Mouse (Mus musculus) heart, embryonic 14.5 days (tissue): ENCODE results near the gene Nebl. TPM values are rescaled to one million over a fixed set of nuclear protein-coding genes. Genes with fewer than 3 reads are reported as not detected.

Experiments used
- ATAC-seq: fragments of 200-750 bp; cut with Nextera tagmentation; 2 replicates; pipeline ENCODE4 v1.8.0; 2017; ENCODE audit warnings: low read depth, moderate TSS enrichment; ENCODE audit not compliant: insufficient number of reproducible peaks, insufficient read depth, low FRiP score
- H3K27ac ChIP-seq, 2 experiments: fragments of 200-500 bp in 1 of 2; fragments of 300-500 bp in 1 of 2; sonication (generic) in 1 of 2; replicated peaks in 1 of 2; 2 replicates each; pipeline ENCODE4 v1.5.1; 2012 to 2014; ENCODE audit warnings: low read depth in 2 of 2, low read length in 2 of 2, control low read depth in 1 of 2, mild to moderate bottlenecking in 1 of 2, mixed read lengths in 1 of 2; ENCODE audit not compliant: control insufficient read depth in 1 of 2, insufficient read depth in 1 of 2
- H3K27me3 ChIP-seq: fragments of 300-500 bp; sonication (generic); 2 replicates; pipeline ENCODE4 v1.6.1; 2014; ENCODE audit warnings: mild to moderate bottlenecking, low read length, control low read depth; ENCODE audit not compliant: control insufficient read depth, insufficient read depth
- H3K36me3 ChIP-seq: fragments of 300-500 bp; sonication (generic); 2 replicates; pipeline ENCODE4 v1.6.1; 2014; ENCODE audit warnings: mild to moderate bottlenecking, control low read depth, low read length, mixed read lengths; ENCODE audit not compliant: control insufficient read depth, insufficient read depth
- H3K4me1 ChIP-seq, 2 experiments: fragments of 200-500 bp in 1 of 2; fragments of 300-500 bp in 1 of 2; sonication (generic) in 1 of 2; 2 replicates each; pipeline ENCODE4 v1.6.1; 2012 to 2014; ENCODE audit warnings: low read length in 2 of 2, control low read depth in 1 of 2, mixed read lengths in 1 of 2; ENCODE audit not compliant: control insufficient read depth in 2 of 2, insufficient read depth in 2 of 2
- H3K4me2 ChIP-seq: fragments of 300-500 bp; sonication (generic); 2 replicates; pipeline ENCODE4 v1.6.1; 2014; ENCODE audit warnings: mild to moderate bottlenecking, low read length
- H3K4me3 ChIP-seq, 2 experiments: fragments of 200-500 bp in 1 of 2; fragments of 300-500 bp in 1 of 2; sonication (generic) in 1 of 2; 2 replicates each; pipeline ENCODE4 v1.5.1; 2012 to 2014; ENCODE audit warnings: low read length in 2 of 2, mild to moderate bottlenecking in 2 of 2, control low read depth in 1 of 2, low read depth in 1 of 2, moderate library complexity in 1 of 2; ENCODE audit not compliant: control insufficient read depth in 1 of 2, insufficient read depth in 1 of 2
- H3K9ac ChIP-seq: fragments of 300-500 bp; sonication (generic); 2 replicates; pipeline ENCODE4 v1.6.1; 2014; ENCODE audit warnings: mild to moderate bottlenecking, low read length
- H3K9me3 ChIP-seq: fragments of 300-500 bp; sonication (generic); 2 replicates; pipeline ENCODE4 v1.6.1; 2016; ENCODE audit warnings: low read length, control low read depth; ENCODE audit not compliant: control insufficient read depth
- WGBS: fragments of 180-500 bp; shearing (Covaris S2); extraction: QIAGEN DNeasy Blood & Tissue Kit; methylation state at CpG from one replicate; pipeline ENCODE4 v1.1.7; 2014; 5-methylcytosine and 5-hydroxymethylcytosine counted together
- polyA plus RNA-seq: library from polyadenylated mRNA; unstranded; fragments of >200 nt; fragmentation: Nextera tagmentation; extraction: Ambion mirVana; gene quantifications from 2 replicates; pipeline ENCODE4 v1.2.1, GENCODE M21; 2014

Nebl gene
- polyA plus RNA-seq, 1 experiment from 2014 or later: 364 TPM

- 68% methylated on average over 4 of the region's 4 CpGs for WGBS
- no peak overlapping the region for H3K4me3 ChIP-seq
- ATAC-seq: no peak
- no peaks in the 10 kb centered on the region for H3K27me3 ChIP-seq
- H3K9ac ChIP-seq: no peak overlapping the region
- no peak overlapping the region for H3K4me2 ChIP-seq
- no peaks in the 10 kb centered on the region for H3K36me3 ChIP-seq
- H3K4me1 ChIP-seq: no peaks in the 10 kb centered on the region
- no peaks in the 10 kb centered on the region; the same call in 1 of the 2 replicates for H3K9me3 ChIP-seq
- no peak overlapping the region for H3K27ac ChIP-seq
These were observed 127.7 kb downstream of the Nebl start for GRCm38 (mm10) chr2:17603573-17603972.

DNA sequence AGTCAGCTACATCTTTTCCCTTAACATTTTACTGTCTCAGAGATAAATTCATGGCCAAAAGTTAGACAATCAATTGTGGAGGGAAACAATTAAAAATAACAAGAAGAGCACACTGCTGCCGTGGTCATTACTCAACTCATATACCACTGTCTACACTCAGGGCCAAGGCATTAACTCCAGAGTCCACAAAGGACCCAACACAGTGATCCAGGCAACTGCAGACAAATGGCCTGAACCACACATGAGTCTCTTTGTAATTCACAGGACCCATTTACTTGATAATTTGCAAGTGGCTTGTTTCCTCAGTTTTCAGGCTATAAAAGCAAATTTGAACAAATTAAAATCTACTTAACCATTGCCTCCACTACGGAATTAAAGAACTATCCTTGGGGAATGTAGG, 130.6 kb downstream of the Nebl start:
- no peaks in the 10 kb centered on the region for H3K4me1 ChIP-seq
- ATAC-seq: no peak
- no peak overlapping the region for H3K27ac ChIP-seq
- no peaks in the 10 kb centered on the region; the same call in 1 of the 2 replicates for H3K9me3 ChIP-seq
- H3K4me2 ChIP-seq: no peak overlapping the region
- H3K4me3 ChIP-seq: no peak overlapping the region
- no peaks in the 10 kb centered on the region for H3K27me3 ChIP-seq
- WGBS: 90% methylated on average over 2 of the region's 2 CpGs
- no peaks in the 10 kb centered on the region for H3K36me3 ChIP-seq
- H3K9ac ChIP-seq: no peak overlapping the region

DNA sequence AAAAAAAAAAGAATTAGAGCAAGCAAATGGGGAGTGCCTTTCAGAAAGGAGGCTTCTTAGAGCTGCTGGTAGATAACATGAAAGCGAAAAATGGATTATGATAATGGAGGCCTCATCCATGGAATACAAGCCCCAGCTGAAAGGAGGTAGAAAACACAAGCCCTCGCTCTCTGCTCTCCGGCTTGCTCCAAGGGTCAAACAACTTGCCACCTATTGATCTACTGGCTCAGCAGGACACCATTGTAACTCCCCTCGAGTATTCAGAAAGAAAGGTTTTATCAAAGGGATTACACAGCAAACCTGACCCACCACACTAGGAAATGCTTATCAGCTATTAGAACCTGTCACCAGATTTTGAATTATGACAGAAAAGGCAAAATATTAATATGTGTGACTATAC, 131.4 kb downstream of the Nebl start:
- H3K4me1 ChIP-seq: no peaks in the 10 kb centered on the region
- H3K9me3 ChIP-seq: no peaks in the 10 kb centered on the region
- H3K4me2 ChIP-seq: no peak overlapping the region
- H3K9ac ChIP-seq: no peak overlapping the region
- no peak for ATAC-seq
- H3K36me3 ChIP-seq: no peaks in the 10 kb centered on the region
- no peaks in the 10 kb centered on the region for H3K27me3 ChIP-seq
- no peak overlapping the region for H3K4me3 ChIP-seq
- H3K27ac ChIP-seq: no peak overlapping the region
- 68% methylated on average over 4 of the region's 4 CpGs for WGBS

GRCm38 (mm10) chr2:17597932-17598331, 133.3 kb downstream of the Nebl start:
- no peaks in the 10 kb centered on the region for H3K27me3 ChIP-seq
- WGBS: 48% methylated on average over 2 of the region's 2 CpGs
- no peak for ATAC-seq

DNA sequence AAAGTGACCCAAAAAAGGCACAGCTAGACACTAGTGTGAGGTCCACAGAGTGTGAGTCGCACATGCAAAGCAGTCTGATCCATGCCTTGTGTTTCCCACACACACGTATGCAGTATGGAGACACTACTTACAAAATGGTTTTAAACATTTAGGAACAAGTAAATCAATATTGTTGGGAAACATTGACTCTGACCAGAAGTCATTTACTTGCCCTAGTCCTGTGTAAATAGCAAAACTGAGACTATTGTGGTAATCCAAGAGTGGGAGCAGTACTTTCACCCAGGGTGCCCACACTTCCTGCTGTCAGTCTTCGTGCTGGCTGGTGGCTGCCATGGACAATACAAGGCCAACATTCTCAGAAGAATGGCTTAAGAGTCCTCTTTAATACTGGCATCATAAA, 141.6 kb downstream of the Nebl start:
- H3K27me3 ChIP-seq: no peaks in the 10 kb centered on the region
- H3K27ac ChIP-seq: no peak overlapping the region
- 82% methylated on average over 3 of the region's 3 CpGs for WGBS
- no peaks in the 10 kb centered on the region for H3K9me3 ChIP-seq
- ATAC-seq: no peak
- H3K4me2 ChIP-seq: no peak overlapping the region
- no peak overlapping the region for H3K4me3 ChIP-seq
- H3K36me3 ChIP-seq: no peaks in the 10 kb centered on the region
- H3K9ac ChIP-seq: no peak overlapping the region
- H3K4me1 ChIP-seq: no peaks in the 10 kb centered on the region

More at GRCm38 (mm10) chr2:17597932-17598331, 133.3 kb downstream of the Nebl start:
- Histone ChIP-seq H3K36me3 (no peaks in the 10 kb centered on the region), H3K4me1 (no peaks in the 10 kb centered on the region), H3K27ac (no peak overlapping the region), H3K4me3 (no peak overlapping the region), H3K9ac (no peak overlapping the region), H3K9me3 (no peaks in the 10 kb centered on the region), H3K4me2 (no peak overlapping the region)

DNA sequence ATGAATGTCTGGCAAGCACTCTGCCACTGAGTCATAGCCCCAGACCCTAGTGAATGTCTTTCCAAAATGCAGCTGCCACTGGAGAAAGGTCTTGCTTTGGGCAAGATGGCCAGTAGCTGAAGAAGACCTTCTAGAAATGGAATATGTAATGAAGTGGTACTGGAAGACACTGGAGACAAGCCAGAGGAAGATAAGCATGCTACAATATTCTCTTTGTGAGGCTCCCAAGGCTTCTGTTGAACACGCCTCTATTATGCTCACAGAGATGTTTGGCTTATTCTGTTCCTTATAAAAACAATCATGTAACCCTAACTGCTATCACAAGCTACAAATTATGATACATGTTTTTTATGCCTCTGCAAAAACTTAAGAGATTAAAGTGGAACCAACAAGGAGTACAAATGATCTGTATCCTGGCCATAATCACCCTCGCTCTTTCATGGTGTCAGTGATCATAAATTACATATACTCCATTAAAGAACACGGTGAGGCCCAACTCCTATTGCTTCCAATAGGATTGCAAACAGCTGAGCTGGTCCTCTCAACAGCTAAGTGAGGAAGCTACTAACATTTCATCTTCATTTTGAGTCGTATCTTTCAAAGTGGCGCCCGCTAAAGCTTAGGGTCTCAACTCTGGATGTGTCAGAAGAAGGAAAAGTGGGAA, 145.8 kb downstream of the Nebl start:
- Histone ChIP-seq H3K27ac (no peak overlapping the region), H3K9me3 (no peaks in the 10 kb centered on the region), H3K27me3 (no peaks in the 10 kb centered on the region), H3K4me2 (no peak overlapping the region), H3K9ac (no peak overlapping the region), H3K4me3 (no peak overlapping the region), H3K4me1 (no peaks in the 10 kb centered on the region), H3K36me3 (no peaks in the 10 kb centered on the region)
- no peak for ATAC-seq
- WGBS: 86% methylated on average over 6 of the region's 6 CpGs

DNA sequence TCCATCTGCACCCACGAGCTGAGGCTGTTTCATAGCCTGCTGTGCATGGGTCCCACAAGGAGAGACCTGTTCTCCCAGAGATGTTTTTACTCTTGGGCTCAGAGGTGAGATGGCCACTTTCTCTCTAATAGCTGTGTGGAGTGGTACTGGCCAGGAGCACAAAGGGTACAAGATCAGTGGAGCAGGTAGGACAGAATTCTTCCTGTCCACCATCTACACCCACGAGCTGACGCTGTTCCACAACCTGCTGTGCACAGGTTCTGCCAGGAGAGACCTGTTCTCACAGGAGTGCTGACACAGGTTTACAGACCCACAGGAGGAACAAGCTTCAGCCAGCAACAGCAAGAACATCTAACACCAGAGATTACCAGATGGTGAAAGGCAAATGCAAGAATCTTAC, 155.6 kb downstream of the Nebl start:
- no peak overlapping the region for H3K9ac ChIP-seq
- 70% methylated on average over 3 of the region's 3 CpGs for WGBS
- H3K9me3 ChIP-seq: no peaks in the 10 kb centered on the region
- H3K27ac ChIP-seq: no peak overlapping the region
- H3K36me3 ChIP-seq: no peaks in the 10 kb centered on the region
- H3K4me3 ChIP-seq: no peak overlapping the region
- no peaks in the 10 kb centered on the region for H3K27me3 ChIP-seq
- ATAC-seq: no peak
- H3K4me1 ChIP-seq: no peaks in the 10 kb centered on the region
- no peak overlapping the region for H3K4me2 ChIP-seq

GRCm38 (mm10) chr2:17571716-17572115, 159.5 kb downstream of the Nebl start:
- no peak for ATAC-seq
- WGBS: 47% methylated on average over 2 of the region's 2 CpGs
- H3K27me3 ChIP-seq: no peaks in the 10 kb centered on the region
- no peaks in the 10 kb centered on the region for H3K9me3 ChIP-seq
- no peaks in the 10 kb centered on the region for H3K36me3 ChIP-seq
- H3K4me2 ChIP-seq: no peak overlapping the region
- H3K4me3 ChIP-seq: no peak overlapping the region
- no peak overlapping the region for H3K9ac ChIP-seq
- no peaks in the 10 kb centered on the region for H3K4me1 ChIP-seq
- no peak overlapping the region for H3K27ac ChIP-seq
